Mouse (Mus musculus) frontal cortex, postnatal 14 days (tissue): ENCODE results near the gene Abca6.

Source experiments
- DNase-seq, 2 experiments: peaks; one replicate each; pipeline ENCODE4 v3.0.0; 2022; ENCODE audit warnings: low spot score in 2 of 2

Gene Abca6

DNA sequence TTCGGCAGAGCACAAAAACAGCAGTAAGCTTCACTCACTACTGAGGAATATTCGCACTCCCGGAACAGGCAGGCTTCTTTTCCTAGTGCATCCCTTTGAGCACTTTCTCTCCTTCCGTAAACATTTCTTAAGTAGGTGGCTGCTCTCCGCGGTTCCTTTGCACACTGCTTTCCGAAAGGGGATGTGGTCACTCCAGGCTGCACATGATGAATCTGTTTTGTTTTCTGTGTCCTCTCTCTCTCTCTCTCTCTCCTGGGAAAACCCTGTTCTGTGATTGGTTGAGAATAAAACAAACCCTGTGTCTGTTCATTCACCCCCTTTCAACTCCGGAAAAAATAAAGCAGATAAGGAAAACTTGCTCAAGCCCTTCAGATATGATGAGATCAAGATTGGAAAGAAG, at the start of gene Abca6:
Abca6 (minus strand) TSS at position 243 of the 400 bp plus-strand sequence.
- DNase-seq = no peak

DNA sequence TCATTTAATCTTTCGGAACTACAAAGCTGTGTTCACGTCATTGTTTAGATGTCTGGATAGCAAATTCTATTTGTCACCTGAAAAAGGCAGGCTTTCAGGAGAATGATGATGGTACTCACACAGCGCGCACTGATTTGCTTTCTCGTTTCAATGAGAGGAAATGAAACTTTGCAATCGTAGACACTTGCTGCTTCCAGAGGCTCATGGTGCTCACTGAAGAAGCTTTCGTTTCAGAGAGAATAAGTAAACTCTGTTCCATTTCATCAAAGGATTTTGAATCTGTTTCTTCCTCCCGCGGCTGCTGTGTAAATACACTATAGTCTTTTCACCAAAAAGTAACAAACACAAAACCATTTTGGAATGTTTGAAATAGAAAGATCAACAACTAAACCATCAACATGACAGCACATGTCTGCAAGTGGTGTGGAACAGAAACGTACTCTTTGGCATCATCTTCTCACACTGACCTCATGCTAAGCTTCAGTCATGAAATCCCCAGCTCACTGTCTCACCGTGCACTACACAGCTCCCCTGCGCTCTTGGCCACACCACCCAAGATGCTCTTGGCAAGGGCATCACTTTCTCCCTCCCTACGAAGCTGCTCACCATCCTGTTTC, 46.4 kb upstream of the Abca6 start:
- no peak for DNase-seq

DNA sequence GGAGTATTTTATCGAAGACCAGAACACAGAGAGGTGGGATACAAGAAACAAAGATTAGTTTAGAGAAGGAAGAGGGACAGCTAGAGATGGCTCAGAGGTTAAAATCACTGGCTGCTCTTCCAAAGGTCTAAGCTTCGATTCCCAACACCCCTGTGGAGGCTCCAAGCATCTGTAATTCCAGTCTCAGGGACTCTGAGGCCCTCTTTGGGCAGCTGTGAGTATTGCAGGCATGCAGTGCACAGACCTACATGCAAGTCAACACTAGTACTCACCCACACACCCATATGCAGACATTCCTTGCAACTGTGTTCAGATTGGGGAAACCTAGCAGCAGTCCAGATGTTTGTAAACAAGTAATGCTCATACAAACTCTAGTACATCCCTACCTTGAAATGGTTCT, 39.0 kb upstream of the Abca6 start:
- DNase-seq = no peak

DNA sequence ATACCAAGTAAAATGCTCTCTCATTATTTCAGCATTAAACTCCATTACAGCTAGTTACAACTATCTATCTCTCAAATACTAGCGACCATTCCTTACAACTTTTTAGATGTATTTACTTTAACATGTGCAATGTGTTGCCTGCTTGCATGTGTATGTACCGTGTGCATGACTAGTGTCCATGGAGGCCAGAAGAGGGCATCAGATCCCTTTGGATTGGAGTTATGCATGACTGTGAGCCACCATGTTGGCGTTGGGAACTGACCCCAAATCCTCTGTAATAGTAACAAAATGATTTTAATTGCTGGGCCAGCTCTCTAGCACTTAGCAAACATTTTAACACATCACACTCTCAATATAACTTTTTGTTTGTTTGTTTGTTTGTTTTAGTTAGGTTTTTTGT, 36.8 kb upstream of the Abca6 start:
- no peak for DNase-seq

DNA sequence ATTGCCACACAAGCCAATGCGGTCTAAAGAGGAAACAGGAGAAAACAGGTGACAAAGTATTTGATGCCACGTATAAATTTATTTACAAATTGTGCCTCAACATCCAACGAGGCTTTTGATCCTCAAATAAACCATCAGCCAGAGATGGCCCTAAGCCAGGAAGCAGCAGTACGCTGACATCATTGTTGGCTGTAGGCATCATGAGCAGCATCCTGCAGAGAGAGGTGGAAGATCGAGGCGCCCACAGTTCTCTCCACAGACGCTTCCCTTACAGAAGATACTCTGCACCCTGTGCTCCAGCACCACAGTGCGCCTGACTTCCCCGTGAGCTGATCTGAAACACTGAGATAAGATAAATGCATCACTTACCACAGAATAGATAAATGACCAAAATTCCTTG, 36.1 kb upstream of the Abca6 start:
- DNase-seq = no peak

GRCm38 (mm10) chr11:110286331-110286730, 34.8 kb upstream of the Abca6 start:
- DNase-seq = no peak

- no peak for DNase-seq
Observed at GRCm38 (mm10) chr11:110284849-110285248, 33.3 kb upstream of the Abca6 start.

- DNase-seq = no peak
Observed at GRCm38 (mm10) chr11:110284185-110284787, 32.7 kb upstream of the Abca6 start.

DNA sequence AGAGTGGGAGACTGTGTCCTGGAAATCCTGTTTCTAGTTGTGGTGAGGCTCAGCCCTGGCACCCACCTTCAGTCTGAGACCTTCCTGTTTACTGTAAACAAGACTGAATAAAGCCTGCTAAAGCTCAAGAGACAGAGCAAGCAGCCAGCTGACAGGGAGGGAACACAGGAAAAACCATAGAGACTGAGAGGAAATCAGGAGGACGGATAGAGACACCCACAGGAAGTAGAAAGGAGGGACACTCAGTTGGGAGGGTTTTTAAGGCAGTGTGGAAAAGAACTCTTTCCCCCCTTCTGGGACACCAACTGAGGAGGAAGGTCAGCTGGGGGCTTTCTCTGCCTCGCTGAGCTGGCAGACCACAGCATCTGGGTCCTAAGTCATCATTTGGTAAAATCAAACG, 23.2 kb upstream of the Abca6 start:
- no peak for DNase-seq

DNA sequence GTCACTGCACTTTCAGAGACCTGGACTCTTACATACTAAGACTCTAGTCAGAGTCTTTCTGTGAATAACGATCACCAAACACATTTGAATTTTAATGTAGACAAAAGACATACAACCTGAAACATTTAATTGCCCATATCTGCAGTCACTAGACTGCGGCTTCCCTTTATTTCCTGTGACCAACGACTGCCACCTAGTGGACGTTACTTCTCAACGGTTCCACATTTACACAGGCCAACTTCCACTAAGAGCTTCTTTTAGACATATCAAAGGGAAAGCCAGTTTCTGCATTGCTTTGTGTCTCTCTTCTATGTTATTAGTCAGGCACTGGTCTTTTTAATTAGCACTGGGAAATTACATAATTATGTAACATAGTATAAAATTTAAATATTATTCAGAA, 20.2 kb upstream of the Abca6 start:
- DNase-seq = peak; percentile 18 to 50

DNA sequence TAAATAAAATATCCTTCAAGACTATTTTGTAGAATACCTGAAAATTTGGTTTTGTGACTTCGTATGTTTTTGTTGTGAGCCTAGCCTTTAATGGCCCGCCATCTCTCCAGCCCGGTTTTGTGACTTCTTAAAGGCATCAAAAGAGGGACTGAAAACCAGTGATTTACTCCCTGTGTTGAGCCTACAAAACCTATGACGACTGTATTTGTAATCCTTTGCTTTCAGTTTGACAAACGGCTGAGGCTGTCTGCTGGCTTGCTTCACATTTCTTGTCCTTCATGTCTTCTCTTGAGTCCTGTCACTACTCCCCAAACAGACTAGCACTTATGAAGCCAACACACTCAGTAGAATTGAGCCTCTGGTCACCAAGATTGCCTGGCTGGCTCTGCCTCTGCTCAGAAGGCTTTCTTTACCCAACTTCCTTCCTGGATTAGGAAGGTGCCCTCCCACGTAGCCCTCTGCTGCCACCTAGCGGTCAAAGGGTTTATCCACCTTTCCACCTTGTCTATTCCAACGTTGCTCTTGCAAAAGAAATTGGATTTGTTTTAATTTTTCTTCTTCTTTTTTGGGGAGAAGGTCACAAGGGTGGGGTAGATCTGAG, 16.8 kb upstream of the Abca6 start:
- DNase-seq = peak; percentile 48 to 82

DNA sequence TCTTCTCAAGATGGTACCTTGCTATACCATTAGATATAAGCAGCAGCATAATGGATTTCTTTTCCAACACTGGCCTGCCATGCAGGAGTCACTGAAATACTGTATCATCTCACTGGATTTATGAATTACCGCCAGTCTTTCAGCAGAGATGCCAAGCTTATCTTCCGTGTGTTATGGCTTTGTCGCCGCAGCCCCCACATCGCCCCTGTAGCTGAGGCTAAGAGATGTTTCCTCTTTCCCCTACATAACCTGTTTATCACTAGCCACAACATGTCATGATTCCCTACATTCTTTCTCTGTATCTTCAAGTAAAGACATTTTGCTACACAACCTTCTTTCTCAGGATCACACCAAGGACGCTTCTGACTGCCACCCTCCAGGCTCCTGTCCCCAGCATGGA, 15.7 kb upstream of the Abca6 start:
- DNase-seq = no peak

- no peak for DNase-seq
Observed at GRCm38 (mm10) chr11:110266757-110267156, 15.2 kb upstream of the Abca6 start.

- no peak for DNase-seq
Observed at GRCm38 (mm10) chr11:110261867-110262266, 10.3 kb upstream of the Abca6 start.

GRCm38 (mm10) chr11:110257911-110258310, 6.3 kb upstream of the Abca6 start:
- DNase-seq = no peak

- DNase-seq = no peak
Observed at GRCm38 (mm10) chr11:110257061-110257460, 5.5 kb upstream of the Abca6 start.

- DNase-seq = no peak
Observed at GRCm38 (mm10) chr11:110252256-110252655, 680 bp upstream of the Abca6 start.

DNA sequence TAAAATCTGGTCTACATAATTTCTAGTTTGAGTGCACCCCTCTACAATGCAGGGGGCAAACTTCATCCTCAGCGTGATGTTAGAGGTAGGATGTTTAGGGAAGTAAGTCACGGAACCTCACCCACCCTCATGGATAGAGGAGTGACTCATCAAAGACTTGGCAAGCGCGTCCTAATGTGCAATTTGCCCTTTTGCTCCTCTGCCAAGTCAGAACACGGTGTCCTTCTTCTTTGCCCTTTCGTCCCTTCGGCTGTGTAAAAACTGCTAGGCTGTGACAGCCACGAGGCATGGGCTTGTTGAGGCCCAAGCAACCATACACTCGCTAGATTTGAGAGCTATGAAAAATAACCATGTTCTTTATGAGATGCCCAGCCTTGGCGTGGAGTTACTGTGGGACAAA, 6.8 kb downstream of the Abca6 start:
- DNase-seq = no peak

DNA sequence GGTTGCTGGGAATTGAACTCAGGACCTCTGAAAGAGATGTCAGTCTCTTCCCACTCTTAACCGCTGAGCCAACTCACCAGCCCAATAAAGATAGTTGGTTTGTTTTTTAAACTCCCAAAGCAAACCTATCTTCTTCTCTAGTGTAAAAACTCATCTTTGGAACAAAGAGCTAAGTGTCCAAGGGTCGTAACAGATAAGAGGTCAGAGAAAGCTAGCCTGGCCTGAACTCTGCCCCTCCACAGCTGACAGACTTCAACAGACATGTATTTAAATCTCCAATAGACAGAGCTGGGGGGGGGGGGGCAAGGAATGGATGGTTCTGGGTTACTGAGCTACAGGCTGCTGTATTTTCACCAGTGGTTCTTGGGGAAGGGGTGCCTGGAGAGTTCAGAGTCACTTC, 14.1 kb downstream of the Abca6 start:
- no peak for DNase-seq

GRCm38 (mm10) chr11:110232975-110233374, 18.6 kb downstream of the Abca6 start:
- no peak for DNase-seq

DNA sequence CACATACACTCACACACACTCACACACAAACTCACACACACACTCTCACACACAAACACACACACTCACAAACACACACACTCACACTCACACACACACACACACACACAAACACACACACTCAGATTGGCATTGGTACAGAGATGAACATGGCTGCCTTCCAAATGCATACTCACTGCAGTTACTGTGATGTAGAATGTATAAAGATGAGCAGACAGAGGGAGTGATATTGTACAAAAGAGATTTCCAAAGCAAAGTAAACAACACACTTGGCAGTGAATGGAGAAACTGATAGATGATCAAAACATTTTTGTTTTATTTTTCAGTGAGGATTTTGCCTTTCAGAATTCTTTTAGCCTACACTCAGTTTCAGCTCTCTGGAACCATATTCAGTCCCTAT, 34.5 kb downstream of the Abca6 start:
- DNase-seq = no peak

- no peak for DNase-seq
Observed at GRCm38 (mm10) chr11:110203930-110204329, 47.6 kb downstream of the Abca6 start.

GRCm38 (mm10) chr11:110198882-110199281, 52.7 kb downstream of the Abca6 start:
- no peak for DNase-seq
